Mouse (Mus musculus) urinary bladder, postnatal 25 days (tissue): Measurements from ENCODE around the gene Pik3cg.
A peak's percentile ranks its signal among the peaks of the same experiment; 100 is the strongest.

Source experiments
- DNase-seq: peaks from one replicate; pipeline ENCODE4 v3.0.0; 2022; ENCODE audit warnings: low spot score

Pik3cg gene

DNA sequence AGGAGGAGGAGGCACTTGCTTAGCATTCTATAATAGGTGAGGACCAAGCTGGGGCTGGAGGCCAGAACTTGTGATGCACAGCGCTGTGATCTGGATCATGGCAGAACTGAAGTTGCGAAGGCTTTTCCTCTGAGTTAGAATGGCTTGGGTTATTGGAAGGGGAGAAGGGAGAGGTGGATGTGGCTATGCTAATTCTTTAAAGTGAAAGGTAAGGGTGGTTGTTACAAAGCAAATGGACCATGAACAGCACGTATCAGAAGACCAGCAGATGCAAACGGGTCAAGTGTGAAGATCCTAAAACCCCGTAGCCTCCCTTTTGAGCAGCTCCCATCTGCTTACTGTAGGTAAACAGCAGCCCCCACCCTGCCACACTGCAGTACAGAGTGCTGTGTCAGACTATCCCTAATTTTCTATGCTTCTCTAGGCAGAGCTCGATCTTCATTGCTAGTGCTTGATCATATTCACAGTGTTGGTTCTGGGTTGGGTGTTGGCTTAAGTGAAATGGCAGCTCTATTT is 7.3 kb downstream of the Pik3cg start:
- DNase-seq = no peak

DNA sequence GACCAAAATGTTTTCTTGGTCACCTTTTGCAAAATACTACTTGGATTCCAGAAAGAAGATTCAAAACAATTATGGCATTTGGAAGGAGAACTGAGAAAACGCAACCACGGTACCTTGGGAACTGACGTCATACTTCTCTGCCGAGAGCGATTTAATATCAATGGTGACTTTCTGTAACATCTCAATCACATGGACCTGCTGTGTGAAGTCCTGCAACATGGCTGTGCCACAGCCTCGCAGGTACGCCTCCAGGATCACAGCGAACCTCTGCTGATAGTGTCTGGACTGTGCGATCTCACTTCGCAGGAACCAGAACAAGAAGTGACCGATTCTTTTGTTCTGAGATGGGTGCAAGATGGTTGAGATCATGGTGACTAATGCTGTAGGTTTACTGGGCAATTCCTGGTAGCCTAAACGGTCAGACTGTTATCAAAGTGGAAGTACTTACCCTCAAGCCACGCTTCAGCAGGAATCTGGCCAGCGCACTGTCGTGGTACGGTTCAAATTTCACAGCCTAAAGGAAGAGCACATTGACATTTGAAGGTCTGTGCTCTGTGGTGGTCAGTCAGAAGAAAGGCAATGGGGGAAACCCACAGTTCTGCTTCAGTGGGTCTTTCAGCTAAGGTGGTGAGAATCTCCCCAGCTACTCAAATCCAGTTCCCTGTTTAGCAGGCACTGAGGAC is 7.9 kb downstream of the Pik3cg start:
- no peak for DNase-seq

DNA sequence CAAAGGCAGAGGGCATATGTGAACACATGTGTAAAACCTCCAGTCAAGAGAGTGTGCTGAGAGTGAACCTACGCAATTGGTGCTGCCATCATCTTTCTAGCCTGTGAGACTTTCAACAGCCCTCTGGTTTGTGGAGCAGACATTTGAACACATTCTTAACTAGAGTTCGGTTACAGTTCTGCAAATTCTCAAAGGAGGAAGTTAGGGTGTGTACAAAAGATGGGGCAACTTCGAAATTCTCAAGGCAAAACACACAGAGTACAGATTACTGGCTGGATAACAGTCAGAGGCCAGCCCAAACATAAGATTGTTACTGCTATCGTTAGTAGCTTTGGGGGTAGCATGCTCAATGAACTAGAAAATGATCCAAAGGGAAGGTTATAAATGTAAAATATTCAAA is 9.0 kb downstream of the Pik3cg start:
- DNase-seq = no peak

DNA sequence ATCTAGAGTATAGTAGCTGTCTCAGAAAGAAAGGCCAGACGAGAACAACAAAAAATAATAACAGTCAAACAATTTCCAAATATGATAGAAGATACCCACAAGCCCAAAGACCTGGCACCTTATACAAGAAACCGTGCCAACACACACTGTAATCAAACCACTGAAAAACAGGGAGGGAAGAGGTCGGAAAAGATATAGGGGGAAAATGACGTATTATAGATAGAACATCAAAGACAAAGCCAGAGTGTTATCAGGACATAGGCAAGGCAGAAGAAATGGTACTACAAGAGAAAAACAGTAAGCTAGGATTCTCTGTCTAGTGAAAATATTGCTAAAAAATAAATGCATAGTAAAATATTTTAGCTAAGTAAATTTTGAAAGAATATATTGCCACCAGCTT is 10.4 kb downstream of the Pik3cg start:
- DNase-seq = no peak

DNA sequence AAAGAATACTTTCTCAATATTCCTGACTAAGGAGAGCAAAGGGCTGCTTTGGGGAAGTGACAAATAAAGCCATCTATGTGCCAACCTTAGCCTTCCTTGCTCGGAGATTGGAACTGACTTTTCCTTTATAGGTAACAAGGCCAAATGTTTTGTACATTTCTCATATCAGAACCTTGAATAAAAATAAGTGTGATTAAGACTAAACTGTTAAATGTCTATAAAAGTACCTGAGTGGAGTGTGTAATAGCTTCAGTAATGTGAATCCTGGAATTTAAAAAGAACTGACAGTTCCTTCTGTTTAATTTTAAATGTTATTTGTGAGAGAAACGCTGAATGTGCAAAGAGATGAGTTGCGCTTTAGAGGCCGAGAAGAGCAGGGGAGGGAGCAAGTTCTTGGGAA is 13.5 kb downstream of the Pik3cg start:
- DNase-seq = no peak

DNA sequence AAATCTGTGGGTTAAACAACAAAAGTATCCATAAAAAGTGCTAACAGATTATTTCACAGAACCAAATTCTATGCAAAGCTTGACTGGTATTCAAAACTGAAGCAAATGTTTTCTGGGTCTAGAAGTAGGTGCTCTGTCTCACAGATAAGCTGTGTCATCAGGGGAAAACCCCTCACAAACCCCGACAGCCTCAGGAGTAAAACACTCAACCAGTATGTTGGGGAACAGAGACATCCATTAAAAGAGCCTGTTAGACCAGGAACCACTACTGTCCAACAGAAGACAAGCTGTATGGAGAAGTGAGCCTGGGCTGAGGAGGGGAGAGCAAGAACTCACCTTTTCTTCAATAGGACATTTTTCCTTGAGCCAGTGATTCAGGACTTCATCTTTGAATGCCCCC is 14.1 kb downstream of the Pik3cg start:
- DNase-seq = no peak

DNA sequence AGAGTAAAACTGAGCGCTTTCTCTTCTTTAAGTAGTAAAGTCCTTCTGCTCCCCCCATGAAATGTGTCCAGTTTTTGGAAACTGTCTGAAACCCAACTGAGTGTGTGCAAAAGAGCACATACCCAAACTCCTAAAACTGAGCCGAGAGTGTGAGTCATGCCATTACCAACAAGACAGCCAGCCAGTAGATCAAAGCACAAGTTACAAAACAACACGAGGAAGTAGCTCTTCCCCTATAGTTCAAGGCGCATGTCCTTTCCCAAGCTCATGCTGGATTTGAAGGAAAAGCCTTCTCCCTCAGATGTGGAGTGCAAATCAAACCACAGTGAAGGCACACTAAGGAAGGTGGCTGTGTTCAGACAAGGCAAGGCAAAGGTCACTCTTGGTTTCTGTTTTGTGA is 17.5 kb downstream of the Pik3cg start:
- no peak for DNase-seq

DNA sequence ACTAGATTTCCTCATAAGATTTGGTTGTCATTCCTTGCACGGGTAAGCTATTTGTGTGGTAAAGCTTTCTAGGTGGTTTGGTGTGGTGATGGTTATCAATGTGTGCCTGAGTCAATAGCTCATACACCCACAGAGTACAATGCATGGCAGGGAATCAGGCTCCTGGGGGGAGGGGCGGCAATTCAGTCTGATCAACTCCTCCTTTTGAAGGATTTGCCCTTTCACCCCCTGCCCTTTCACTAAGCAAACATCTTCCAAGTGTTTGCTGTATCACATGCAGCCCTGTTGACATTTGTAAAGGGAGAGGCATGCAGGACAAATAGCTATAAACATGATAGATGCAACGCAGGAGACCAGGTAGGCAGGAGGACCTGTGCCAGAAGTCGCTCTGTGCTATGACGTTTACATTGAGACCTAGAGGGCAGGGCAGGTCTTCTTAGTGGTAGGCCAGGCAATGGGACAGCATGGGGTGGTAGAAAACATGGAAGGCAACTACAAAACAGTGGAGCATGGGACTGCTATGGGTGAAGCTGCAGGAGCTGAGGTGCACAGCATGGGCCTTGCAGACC is 20.7 kb downstream of the Pik3cg start:
- peak; percentile 58 for DNase-seq

DNA sequence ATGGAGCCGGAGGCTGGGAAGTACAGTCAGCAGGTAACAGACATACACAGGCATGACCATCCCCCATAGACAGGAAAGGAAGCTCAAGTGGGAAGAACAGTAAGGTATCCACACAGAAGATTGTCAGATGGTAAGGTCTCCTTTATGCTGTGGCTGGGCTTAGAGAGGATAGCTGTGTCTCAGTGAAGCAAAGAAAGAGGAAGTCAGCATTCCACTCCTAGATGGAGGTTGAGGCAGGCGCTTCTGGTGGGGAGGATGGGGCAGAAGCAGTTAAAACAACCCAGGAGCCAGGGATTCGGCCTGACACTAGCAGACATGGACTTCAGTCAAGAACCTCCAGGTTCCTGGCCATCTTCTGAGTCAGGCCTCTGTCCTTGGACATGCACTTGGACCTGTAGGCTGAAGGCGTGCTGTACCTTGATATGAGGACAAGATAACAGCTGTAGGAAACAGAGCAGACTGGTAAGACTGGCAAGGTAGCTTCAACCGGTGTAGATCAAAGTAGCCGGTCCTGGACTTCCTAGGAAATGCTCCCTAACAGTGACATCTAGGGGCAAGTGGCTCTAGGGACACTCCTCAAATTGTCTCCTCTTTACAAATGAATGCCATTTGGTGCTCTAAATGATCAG is 21.7 kb downstream of the Pik3cg start:
- no peak for DNase-seq

DNA sequence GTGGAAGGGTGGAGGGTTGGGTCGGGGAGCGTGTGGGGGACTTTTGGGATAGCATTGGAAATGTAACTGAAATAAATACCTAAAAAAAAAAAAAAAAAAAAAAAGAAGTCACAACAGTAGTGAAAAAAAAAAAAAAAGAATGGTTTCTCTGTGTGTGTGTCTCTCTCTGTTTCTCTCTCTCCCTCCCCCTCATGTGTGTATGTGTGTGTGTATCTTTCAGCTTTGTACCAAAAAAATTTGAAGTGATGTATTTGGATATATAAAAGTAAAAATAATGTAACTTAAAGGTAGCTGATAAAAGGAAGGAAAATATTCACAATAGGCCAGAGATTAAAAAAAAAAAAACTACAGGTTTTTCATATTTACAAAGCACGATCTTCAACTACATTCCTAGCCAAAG is 23.6 kb downstream of the Pik3cg start:
- no peak for DNase-seq

DNA sequence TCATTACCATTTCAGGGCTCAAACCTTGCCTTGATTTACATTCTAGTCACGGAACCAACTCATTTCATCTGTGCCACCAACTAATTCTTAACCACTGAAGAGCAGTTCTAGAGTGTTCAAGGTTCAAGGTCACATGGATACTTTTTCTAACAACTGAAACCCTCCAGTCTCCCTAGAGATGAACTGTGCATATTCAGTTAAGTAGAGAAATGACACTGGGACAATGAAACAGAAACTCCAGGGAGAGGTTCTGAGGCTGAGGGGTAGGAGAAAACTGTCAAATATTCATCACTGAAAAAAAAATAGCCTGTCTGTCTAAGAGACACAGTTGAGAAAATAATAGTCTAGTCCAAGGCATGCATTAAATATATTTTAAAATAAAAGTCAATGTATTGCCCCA is 24.9 kb downstream of the Pik3cg start:
- DNase-seq = no peak

DNA sequence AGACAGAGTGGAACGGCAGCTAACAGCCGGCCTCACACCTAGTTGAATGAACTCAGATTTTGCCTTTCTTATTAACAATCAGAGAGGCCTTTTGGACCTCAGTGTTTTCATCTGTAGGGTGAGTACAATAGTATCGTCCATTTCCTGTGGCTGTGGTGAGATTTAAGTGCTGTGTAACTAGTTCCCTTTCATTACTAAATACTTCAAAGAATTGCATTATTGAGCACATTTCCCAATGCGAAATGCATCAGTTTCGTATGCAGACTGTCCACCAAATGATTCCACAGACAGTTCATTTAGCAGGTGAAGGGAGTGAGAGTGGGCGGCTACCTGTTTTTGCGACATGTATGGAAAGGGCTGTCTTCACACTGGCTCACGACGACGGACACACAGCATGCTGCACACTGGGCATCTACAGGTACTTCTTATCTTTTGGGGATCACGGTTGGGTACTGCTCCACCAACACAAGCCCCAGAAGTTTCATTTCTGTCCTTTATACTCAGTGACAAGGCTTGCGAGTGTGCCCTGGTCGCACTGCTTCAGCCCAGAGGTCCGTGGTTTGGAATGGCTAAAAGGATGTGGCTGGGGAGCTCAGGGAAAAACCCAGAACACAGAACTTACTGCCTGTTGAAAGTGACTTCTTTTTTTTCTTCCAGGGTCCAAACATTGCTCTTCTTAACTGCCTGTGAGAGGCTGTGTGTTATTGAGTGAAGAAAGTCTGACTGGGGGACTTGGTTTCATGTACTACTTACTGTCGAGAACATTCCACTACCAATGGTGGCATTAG is 25.6 kb downstream of the Pik3cg start:
- DNase-seq = no peak

DNA sequence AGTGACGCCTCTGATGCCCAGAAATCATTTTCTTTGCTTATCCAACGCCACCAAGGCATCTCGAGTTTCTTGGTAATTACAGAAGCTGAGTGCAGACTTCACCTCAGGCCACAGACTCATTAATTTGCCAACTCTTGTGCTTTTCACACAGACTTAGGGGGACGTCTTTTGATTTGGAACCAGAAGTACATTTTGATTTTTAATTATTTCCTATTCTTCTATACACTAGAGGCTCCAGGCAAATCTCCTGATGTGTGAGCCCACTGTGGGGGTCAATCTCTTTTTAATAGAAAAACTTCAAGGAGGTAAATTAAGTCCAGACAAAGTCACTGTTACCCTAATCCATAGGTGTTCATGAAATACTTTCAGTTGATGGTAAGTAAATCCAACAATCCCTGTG is 26.6 kb downstream of the Pik3cg start:
- DNase-seq = no peak

DNA sequence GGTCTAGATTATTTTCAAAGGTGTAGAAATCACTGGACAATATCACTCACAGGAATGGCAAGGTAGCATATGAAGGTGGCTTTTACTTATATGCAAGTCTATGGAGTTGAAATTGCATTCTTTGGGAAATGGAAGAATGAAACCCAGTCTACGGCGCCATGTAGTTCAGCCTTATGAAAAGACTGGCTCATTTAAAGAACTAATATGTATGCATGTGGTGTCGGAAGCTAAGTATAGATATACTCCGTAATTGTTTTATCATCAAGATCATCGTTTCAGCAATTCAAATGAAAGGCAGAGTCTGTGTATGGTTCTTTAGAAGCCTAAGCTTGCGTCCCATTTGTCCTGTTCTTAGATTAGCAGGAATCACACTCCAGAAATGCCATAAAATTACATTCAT is 34.0 kb downstream of the Pik3cg start:
- DNase-seq = no peak

DNA sequence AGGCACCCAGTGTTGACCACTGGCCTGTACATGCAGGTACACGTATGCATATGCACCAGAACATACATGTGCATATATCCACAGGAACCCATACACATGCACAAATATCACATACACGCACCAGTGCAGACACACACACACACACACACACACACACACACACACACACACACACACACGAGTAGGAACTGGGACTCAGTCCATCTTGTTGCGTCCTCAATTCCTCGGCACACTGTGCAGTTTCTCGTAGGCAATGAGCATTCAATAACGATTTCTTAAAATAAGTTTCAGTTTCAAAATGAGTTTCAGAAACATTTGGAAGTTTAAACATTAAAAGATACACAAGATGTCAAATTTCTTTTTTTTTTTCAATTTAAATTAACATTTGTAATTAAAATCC is 35.6 kb downstream of the Pik3cg start:
- no peak for DNase-seq

DNA sequence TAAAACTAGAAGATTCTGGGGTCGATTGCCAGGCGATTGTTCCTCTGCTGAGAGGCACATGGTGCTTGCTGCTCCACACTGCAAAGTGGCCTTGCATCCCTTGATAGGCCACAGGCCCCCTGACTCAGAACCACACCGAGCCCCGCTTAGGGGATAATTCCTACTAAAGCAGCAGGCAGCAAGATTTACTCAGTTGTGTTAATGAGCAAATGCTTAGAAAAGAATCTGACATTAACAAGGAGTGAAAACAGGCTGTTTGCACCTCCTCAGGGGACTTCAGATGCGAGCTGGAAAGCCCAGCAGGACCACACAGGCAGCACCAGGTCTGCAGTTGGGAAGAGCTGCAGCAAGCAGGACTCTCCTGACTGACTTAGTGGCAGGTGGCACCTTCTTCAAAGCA is 39.3 kb downstream of the Pik3cg start:
- no peak for DNase-seq

DNA sequence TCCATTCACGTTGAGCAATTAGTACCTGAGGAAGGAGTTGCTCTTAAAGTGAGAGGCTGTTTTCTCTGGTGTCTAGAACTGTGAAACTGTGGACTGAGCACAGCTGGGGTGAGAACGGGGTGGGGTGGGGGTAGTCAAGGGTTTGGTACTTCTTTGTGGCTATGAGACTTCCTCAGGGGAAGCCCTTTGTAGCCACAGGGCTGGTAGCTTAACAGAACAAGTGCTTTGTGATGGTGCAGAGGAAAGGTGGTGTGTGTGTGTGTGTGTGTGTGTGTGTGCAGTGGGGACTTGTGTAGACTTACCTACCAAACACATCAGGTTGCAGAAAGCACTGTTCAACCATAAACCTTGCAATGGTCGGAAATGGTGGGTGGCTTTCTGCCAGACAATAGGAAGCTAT is 39.7 kb downstream of the Pik3cg start:
- DNase-seq = no peak

DNA sequence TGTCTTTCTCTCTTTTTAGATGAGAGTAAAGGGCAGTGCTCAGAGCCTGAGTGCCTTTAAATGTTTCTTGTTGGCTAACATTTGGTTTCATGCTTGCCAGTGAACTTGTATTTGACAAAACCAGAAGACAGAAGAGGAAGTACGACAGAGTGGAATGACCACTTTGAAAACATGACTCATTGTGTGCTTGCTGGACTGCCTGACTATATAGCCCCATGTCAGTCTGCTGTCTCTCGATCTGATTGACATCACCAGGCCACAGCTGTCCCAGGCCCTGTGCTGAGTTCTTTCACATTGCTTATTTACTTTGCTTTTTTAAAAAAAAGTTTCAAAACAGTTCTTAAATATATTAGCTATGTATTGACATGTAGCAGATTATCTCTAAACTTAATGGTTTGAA is 44.8 kb downstream of the Pik3cg start:
- no peak for DNase-seq

DNA sequence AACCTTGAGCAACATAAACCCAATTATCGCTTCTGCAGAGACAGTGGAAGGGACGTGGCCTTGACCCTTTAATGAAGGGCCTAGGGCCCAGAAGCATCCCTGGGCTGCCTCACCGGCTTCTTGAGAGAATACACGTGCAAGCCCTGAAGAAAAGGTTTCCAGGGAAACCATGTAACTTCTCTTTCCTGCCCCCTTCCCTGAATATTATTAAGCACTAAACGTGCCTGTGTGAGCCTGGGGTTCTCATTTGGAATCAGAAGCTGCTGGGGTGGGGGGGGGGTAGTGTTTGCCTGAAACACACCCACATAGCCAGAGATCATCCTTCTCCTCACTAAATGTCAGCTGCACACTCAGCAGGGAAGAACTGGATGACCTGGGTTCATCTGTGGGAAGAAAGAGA is 49.7 kb downstream of the Pik3cg start:
- DNase-seq = no peak

DNA sequence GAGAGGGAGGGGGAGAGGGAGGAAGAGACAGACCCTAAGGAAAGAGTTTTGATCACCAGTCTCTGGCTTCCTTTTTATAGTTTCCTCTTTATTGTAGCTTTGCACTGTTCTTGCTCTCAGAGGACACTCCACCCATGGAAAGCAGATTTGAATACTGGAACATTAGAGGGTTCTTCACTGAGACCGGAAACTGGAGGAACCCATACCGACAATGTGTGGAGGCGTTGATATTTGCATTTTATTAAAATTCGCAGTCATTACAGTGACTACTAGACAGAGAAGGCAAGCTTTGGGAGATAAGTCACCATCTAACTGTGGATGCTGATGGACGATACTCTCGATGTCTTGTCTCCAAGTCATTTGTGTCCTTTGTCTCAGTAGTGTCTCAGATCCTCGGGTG is 61.9 kb downstream of the Pik3cg start:
- no peak for DNase-seq

DNA sequence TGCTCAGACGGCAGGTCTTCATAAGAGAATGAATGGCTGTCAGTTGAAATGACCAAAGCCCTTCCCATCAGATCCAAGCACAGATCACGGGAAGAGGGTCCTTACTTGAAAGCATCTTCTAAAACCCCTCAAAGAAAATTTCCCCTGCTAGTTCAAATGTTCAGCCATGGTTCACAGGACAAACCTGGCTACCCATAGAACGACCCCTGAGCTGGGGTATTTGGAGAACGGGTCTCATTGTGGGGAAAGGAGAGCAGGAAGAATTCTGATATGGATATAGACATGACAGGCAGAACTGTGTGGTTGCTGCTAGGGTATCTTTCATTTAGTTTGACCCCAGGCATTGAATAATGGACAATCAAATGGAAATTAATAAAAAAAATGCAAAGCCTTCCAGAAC is 62.8 kb downstream of the Pik3cg start:
- no peak for DNase-seq

DNA sequence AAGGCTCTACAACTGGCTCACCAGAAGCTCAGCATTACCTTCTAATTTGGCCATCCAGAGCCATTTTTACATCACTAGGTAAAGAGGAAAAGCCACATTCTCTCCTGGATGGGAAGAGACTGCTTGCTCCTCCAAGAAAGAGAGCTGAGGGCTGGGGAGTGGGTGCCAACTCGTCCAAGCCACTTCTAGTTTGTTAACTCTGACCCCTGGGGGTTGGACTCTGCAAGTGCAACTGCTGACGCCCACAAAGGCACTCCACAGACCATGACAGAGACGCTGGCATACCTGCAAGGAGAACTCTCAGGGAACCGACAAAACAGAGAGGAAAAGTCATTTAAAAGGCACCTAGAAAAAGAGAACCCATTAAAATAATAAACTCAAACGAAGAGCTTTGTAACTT is 63.9 kb downstream of the Pik3cg start:
- peak; percentile 64 for DNase-seq

DNA sequence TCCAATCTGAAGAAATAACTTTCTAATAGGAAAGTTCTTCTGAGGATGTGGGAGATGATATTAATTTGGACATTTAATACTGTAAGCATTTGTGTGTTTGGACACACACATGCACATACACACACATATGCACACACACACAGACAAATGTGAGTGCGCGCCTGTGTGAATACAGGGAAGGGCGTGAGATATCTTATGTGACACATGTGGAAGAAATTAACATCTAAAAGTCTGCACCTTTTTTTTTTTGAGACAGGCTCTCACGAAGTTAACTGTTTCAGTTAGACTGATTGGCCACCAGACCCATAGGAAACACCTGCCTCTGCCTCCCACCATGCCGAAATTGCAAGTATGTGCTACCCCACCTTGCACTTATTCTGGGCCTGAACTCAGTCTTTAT is 64.7 kb downstream of the Pik3cg start:
- DNase-seq = no peak
